Mouse (Mus musculus): ENCODE measurements around the gene Gm9887.
A peak's percentile ranks its signal among the peaks of the same experiment; 100 is the strongest.
"Not testable (repeated sequence)": the region's sequence is repeated elsewhere in the genome, so short reads cannot be mapped to it uniquely, and the experiment has no call there.

The Gm9887 gene

GRCm38 (mm10) chr12:69371854-69372671, at the start of gene Gm9887, which contains the start of gene Arf6:
Gene Gm9887 (minus strand): TSS chr12:69372458.
Gene Arf6 (plus strand): TSS chr12:69372150.
- peak; percentile 96 for DNase-seq

GRCm38 (mm10) chr12:69420716-69421115, 48.5 kb upstream of the Gm9887 start:
- no peak for DNase-seq

GRCm38 (mm10) chr12:69419606-69420005, 47.3 kb upstream of the Gm9887 start:
- no peak for DNase-seq

- no peak for DNase-seq
Observed at GRCm38 (mm10) chr12:69419017-69419605, 46.9 kb upstream of the Gm9887 start.

GRCm38 (mm10) chr12:69418606-69419005, 46.3 kb upstream of the Gm9887 start:
- DNase-seq, result peak; percentile 21

- DNase-seq, result peak; percentile 92
Observed at GRCm38 (mm10) chr12:69417701-69418291, 45.5 kb upstream of the Gm9887 start.

GRCm38 (mm10) chr12:69416793-69417192, 44.5 kb upstream of the Gm9887 start:
- no peak for DNase-seq

GRCm38 (mm10) chr12:69414826-69415572, 42.7 kb upstream of the Gm9887 start:
- DNase-seq, result no peak

GRCm38 (mm10) chr12:69413303-69413702, 41.0 kb upstream of the Gm9887 start:
- no peak for DNase-seq

GRCm38 (mm10) chr12:69411936-69412335, 39.7 kb upstream of the Gm9887 start:
- DNase-seq, result no peak

GRCm38 (mm10) chr12:69410767-69411166, 38.5 kb upstream of the Gm9887 start:
- DNase-seq, result no peak

GRCm38 (mm10) chr12:69402594-69403167, 30.4 kb upstream of the Gm9887 start:
- DNase-seq, result no peak

GRCm38 (mm10) chr12:69402100-69402499, 29.8 kb upstream of the Gm9887 start:
- DNase-seq, result no peak

GRCm38 (mm10) chr12:69400871-69401286, 28.6 kb upstream of the Gm9887 start:
- no peak for DNase-seq

GRCm38 (mm10) chr12:69400367-69400766, 28.1 kb upstream of the Gm9887 start:
- DNase-seq, result no peak

- DNase-seq, result peak; percentile 94
Observed at GRCm38 (mm10) chr12:69394456-69394855, 22.2 kb upstream of the Gm9887 start.

GRCm38 (mm10) chr12:69393076-69393475, 20.8 kb upstream of the Gm9887 start:
- DNase-seq, result no peak

GRCm38 (mm10) chr12:69390000-69390698, 17.9 kb upstream of the Gm9887 start:
- no peak for DNase-seq

GRCm38 (mm10) chr12:69389273-69389938, 17.1 kb upstream of the Gm9887 start:
- DNase-seq, result no peak

GRCm38 (mm10) chr12:69388321-69388869, 16.1 kb upstream of the Gm9887 start:
- no peak for DNase-seq

GRCm38 (mm10) chr12:69386281-69386732, 14.0 kb upstream of the Gm9887 start:
- not testable (repeated sequence) for DNase-seq

Data from cerebellum, adult 9-10 months (tissue).